Comparison of ENCODE assay signal across 16 mouse cellular contexts in the genomic region with DNA sequence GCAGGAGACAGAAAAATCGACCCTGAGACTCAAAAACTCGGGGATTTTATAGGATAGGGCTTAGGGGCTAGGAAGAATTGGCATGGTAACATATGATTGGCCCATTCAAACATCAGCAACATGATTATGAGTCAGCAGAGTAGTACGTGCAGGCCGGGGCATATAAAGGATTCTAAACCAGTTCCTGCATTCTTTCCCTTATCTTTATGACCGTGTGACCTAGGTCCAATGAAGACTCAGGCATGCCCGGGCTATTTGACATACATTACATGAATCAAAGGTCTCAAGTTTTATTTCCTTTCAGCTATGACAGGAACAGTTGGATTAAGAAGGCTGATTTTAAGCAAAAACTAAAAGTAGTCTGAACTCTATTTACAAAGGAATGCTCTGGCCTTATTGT.
"Had no signal": no experiment of that assay in that cellular context is flagged by ENCODE, and none has a peak within 500 bp of the region (broad histone marks: within the 10 kb centered on the region; RNA-seq: fewer than 3 reads in every experiment).

No protein-coding gene starts in this region.

- DNase-seq: retina, postnatal 1 day; right cerebral cortex, adult 18-20 months; right cerebral cortex, postnatal 14 days; right cerebral cortex, postnatal 25 days; right cerebral cortex, postnatal 4 days; spleen, adult 18-20 months; thymus, adult 18-20 months; thymus, adult 2 months; thymus, postnatal 14 days; thymus, postnatal 25 days; thymus, postnatal 36 days; thymus, postnatal 4 days had no signal

- H3K27ac ChIP-seq: neural tube, embryonic 13.5 days; neural tube, embryonic 15.5 days; stomach, embryonic 15.5 days; stomach, postnatal 0 days had no signal

- H3K9me3 ChIP-seq: stomach, embryonic 15.5 days had no signal

- H3K27me3 ChIP-seq: neural tube, embryonic 13.5 days; neural tube, embryonic 15.5 days; stomach, embryonic 15.5 days had no signal

- H3K36me3 ChIP-seq: neural tube, embryonic 13.5 days; neural tube, embryonic 15.5 days; stomach, embryonic 15.5 days had no signal

- H3K9ac ChIP-seq: neural tube, embryonic 13.5 days; neural tube, embryonic 15.5 days; stomach, embryonic 15.5 days had no signal

- H3K4me1 ChIP-seq: neural tube, embryonic 13.5 days; neural tube, embryonic 15.5 days; stomach, embryonic 15.5 days had no signal

- H3K4me2 ChIP-seq: neural tube, embryonic 13.5 days; neural tube, embryonic 15.5 days; stomach, embryonic 15.5 days had no signal

- H3K4me3 ChIP-seq: neural tube, embryonic 13.5 days; neural tube, embryonic 15.5 days; stomach, embryonic 15.5 days had no signal
